In the genomic region with DNA sequence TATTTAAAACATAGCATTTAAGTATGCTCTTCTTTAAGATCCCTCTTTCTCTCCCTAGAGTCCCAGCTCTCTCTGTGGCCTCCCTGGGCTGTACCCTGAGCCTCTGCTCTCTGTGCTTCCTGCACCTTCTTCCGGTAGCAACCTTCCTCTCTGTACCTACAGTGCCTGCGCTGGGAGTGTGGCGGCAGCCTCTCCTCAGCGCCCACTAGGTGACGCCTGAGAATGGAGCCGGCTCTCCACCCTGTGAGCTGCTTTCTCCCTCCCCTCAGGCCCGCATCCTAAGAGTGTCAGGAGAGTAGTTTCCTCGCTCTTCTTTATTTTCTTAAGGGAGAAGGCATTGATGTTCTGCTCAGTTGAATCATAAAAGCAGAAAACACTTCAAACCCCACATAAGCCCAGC, we compare ENCODE assay signal across 9 mouse cellular contexts. TPM values are rescaled to one million over a fixed set of nuclear protein-coding genes. Genes with fewer than 3 reads are reported as not detected.
DNase-seq lines count a peak whose midpoint lies in the region; ATAC-seq and TF ChIP-seq lines count a peak whose summit lies in the region.
"Had no signal": no experiment of that assay in that cellular context is flagged by ENCODE, and none has a peak within 500 bp of the region (broad histone marks: within the 10 kb centered on the region; RNA-seq: fewer than 3 reads in every experiment).

No protein-coding gene starts in this region.

- in situ Hi-C loops in Patski (cut with MboI; ENCODE audit: low pct_unique_long_range_greater_than_20kb), result loop anchor here (25.0 kb wide), 1 partner anchor 474 kb away; no protein-coding TSS in a partner anchor

- POLR2A ChIA-PET in Patski (lab: Charles Lee), result no interaction called here

- peak; percentile 51 for TF ChIP-seq CTCF in heart, adult 2 months (IDR thresholded peaks at IDR 0.05)
- peak; percentile 44 for TF ChIP-seq CTCF in Patski (IDR thresholded peaks at IDR 0.05)
- TF ChIP-seq CTCF in embryonic fibroblast, embryonic 13.5 days (IDR thresholded peaks at IDR 0.05; ENCODE audit: borderline replicate concordance, insufficient read depth, low read length), result peak; percentile 19; the same call in 1 of the 2 replicates
- peak; percentile 25; the same call in 1 of the 2 replicates for TF ChIP-seq CTCF in small intestine, adult 2 months (IDR thresholded peaks at IDR 0.05; ENCODE audit: extremely low read depth, insufficient read length, insufficient replicate concordance, low read depth, low read length)

- H3K4me2 ChIP-seq in kidney, embryonic 14.5 days (replicated peaks; ENCODE audit: low read depth, low read length), result no peak overlapping the region
- H3K4me2 ChIP-seq in limb, embryonic 12.5 days, result no peak overlapping the region

- intact Hi-C loops in heart, adult 2 months (cut with DNase I), result loop anchor here (5.0 kb wide), 1 partner anchor 324 kb away; no protein-coding TSS in a partner anchor

- no peak for DNase-seq in heart, adult 2 months
- DNase-seq in heart, adult 11 months, result no peak
- no peak for DNase-seq in Patski (ENCODE audit: low read depth, low spot score)
- no peak for DNase-seq in heart, embryonic 10.5 days (ENCODE audit: low spot score)

- no peak overlapping the region for H3K9ac ChIP-seq in heart, adult 2 months (ENCODE audit: low read depth, low read length)
- H3K9ac ChIP-seq in kidney, embryonic 14.5 days (ENCODE audit: low read depth, low read length), result no peak overlapping the region
- no peak overlapping the region for H3K9ac ChIP-seq in limb, embryonic 12.5 days (replicated peaks)

- WGBS in heart, adult 2 months, result 9% methylated on average over 8 of the region's 8 CpGs
- WGBS in kidney, embryonic 14.5 days, result 5% methylated on average over 8 of the region's 8 CpGs
- whole genome bisulfite sequencing in limb, embryonic 12.5 days, result 6% methylated on average over 8 of the region's 8 CpGs
- WGBS in small intestine, adult 2 months, result 6% methylated on average over 8 of the region's 8 CpGs
- 6% methylated on average over 8 of the region's 8 CpGs for WGBS in heart, embryonic 10.5 days

- H3K36me3 ChIP-seq in heart, adult 2 months (ENCODE audit: control insufficient read depth, insufficient read depth, low read length), result no peaks in the 10 kb centered on the region
- no peaks in the 10 kb centered on the region for H3K36me3 ChIP-seq in kidney, embryonic 14.5 days (ENCODE audit: control insufficient read depth, insufficient read depth, low read length)
- H3K36me3 ChIP-seq in limb, embryonic 12.5 days, result no peaks in the 10 kb centered on the region
- no peaks in the 10 kb centered on the region for H3K36me3 ChIP-seq in small intestine, adult 2 months (ENCODE audit: control insufficient read depth, insufficient read depth, low read length)
- H3K36me3 ChIP-seq in heart, embryonic 10.5 days, result no peaks in the 10 kb centered on the region

- no peak overlapping the region for H3K4me3 ChIP-seq in heart, adult 2 months
- no peak overlapping the region for H3K4me3 ChIP-seq in embryonic fibroblast, embryonic 13.5 days (ENCODE audit: insufficient read depth, low read length)
- no peak overlapping the region for H3K4me3 ChIP-seq in kidney, embryonic 14.5 days (ENCODE audit: low read length)
- no peak overlapping the region for H3K4me3 ChIP-seq in limb, embryonic 12.5 days (replicated peaks)
- no peak overlapping the region for H3K4me3 ChIP-seq in small intestine, adult 2 months (ENCODE audit: low read depth, low read length)
- H3K4me3 ChIP-seq in heart, embryonic 10.5 days, result no peak overlapping the region

- TF ChIP-seq EP300 in heart, adult 2 months (IDR thresholded peaks at IDR 0.05; ENCODE audit: insufficient read depth, low read depth, low read length), result no peak

- no peak for TF ChIP-seq POLR2A in heart, adult 2 months (IDR thresholded peaks at IDR 0.05; ENCODE audit: insufficient read depth, low read depth, low read length)
- no peak for TF ChIP-seq POLR2A in embryonic fibroblast, embryonic 13.5 days (IDR thresholded peaks at IDR 0.05; ENCODE audit: low read depth, low read length)
- TF ChIP-seq POLR2A in small intestine, adult 2 months (IDR thresholded peaks at IDR 0.05; ENCODE audit: low read depth, low read length), result no peak

- CTCF ChIA-PET in Patski (lab: Charles Lee), result no interaction called here

- no peaks in the 10 kb centered on the region for H3K4me1 ChIP-seq in heart, adult 2 months (ENCODE audit: control insufficient read depth, insufficient read depth, low read length)
- H3K4me1 ChIP-seq in embryonic fibroblast, embryonic 13.5 days (ENCODE audit: control insufficient read depth, insufficient read depth, low read length), result no peaks in the 10 kb centered on the region
- H3K4me1 ChIP-seq in kidney, embryonic 14.5 days (ENCODE audit: control insufficient read depth, insufficient read depth, low read length), result no peaks in the 10 kb centered on the region
- 0 out of 2 replicates have a peak, but pooled peaks cover 6% of the 10 kb centered on the region for H3K4me1 ChIP-seq in limb, embryonic 12.5 days (replicated peaks)
- H3K4me1 ChIP-seq in small intestine, adult 2 months (ENCODE audit: control insufficient read depth, insufficient read depth, insufficient read length, low read length), result no peaks in the 10 kb centered on the region
- no peaks in the 10 kb centered on the region for H3K4me1 ChIP-seq in heart, embryonic 10.5 days

- H3K27me3 ChIP-seq in heart, adult 2 months (ENCODE audit: control insufficient read depth, insufficient read depth, low read length), result no peaks in the 10 kb centered on the region
- H3K27me3 ChIP-seq in Patski, result peaks cover 37% of the 10 kb centered on the region
- H3K27me3 ChIP-seq in kidney, embryonic 14.5 days (ENCODE audit: control insufficient read depth, insufficient read depth, low read length), result no peaks in the 10 kb centered on the region
- H3K27me3 ChIP-seq in limb, embryonic 12.5 days, result peaks cover 14% of the 10 kb centered on the region; the same call in 1 of the 2 replicates
- H3K27me3 ChIP-seq in small intestine, adult 2 months (ENCODE audit: control insufficient read depth, insufficient read depth, low read length), result no peaks in the 10 kb centered on the region
- no peaks in the 10 kb centered on the region for H3K27me3 ChIP-seq in heart, embryonic 10.5 days (ENCODE audit: insufficient read depth, poor library complexity, severe bottlenecking)

- no peak overlapping the region for H3K27ac ChIP-seq in heart, adult 2 months
- H3K27ac ChIP-seq in embryonic fibroblast, embryonic 13.5 days (ENCODE audit: insufficient read depth, low read length), result no peak overlapping the region
- no peak overlapping the region for H3K27ac ChIP-seq in kidney, embryonic 14.5 days (ENCODE audit: low read depth, low read length)
- no peak overlapping the region for H3K27ac ChIP-seq in limb, embryonic 12.5 days
- H3K27ac ChIP-seq in small intestine, adult 2 months (ENCODE audit: insufficient read depth, low read depth, low read length), result no peak overlapping the region
- no peak overlapping the region for H3K27ac ChIP-seq in heart, embryonic 10.5 days

- H3K79me2 ChIP-seq in heart, adult 2 months (replicated peaks; ENCODE audit: control insufficient read depth, insufficient read depth, low read length), result no peaks in the 10 kb centered on the region

- ATAC-seq in Patski, result no peak
- ATAC-seq in kidney, embryonic 14.5 days (ENCODE audit: low FRiP score, low TSS enrichment), result peak; percentile 81; the same call in 1 of the 2 replicates
- 0 out of 2 replicates have a peak, but pooled peaks have one; percentile 66 for ATAC-seq in limb, embryonic 12.5 days (ENCODE audit: insufficient number of reproducible peaks, insufficient read depth, low FRiP score, low TSS enrichment, low read depth)

- no peaks in the 10 kb centered on the region for H3K9me3 ChIP-seq in kidney, embryonic 14.5 days (ENCODE audit: control insufficient read depth, low read length)
- no peaks in the 10 kb centered on the region for H3K9me3 ChIP-seq in limb, embryonic 12.5 days
- H3K9me3 ChIP-seq in heart, embryonic 10.5 days, result no peaks in the 10 kb centered on the region

RNA-seq across cellular contexts. Expression of a gene that starts 41.2 kb away (rescaled TPM):
- total RNA-seq in heart, adult 2 months (2021), result under 1 TPM; 0.09 to 0.23 TPM
- 0.12 and 0.37 TPM in 2 replicates for polyA plus RNA-seq in heart, adult 2 months (2012; rRNA removed)
- not detected for polyA plus RNA-seq in Patski (2021)
- 1.1 and 3.1 TPM in 2 replicates for polyA plus RNA-seq in embryonic fibroblast, embryonic 13.5 days (2011; ENCODE audit: insufficient read length, low read depth, missing spikeins)
- polyA plus RNA-seq in kidney, embryonic 14.5 days (2014; fragmentation: Nextera tagmentation; extraction: Ambion mirVana), result 0.66 and 1.2 TPM in 2 replicates
- 14.2 and 20.7 TPM in 2 replicates for polyA plus RNA-seq in limb, embryonic 12.5 days (2016; fragmentation: Nextera tagmentation; extraction: Ambion mirVana)
- 0.22 and 0.25 TPM in 2 replicates for polyA plus RNA-seq in small intestine, adult 2 months (2012; rRNA removed)
- 0.44 and 1.7 TPM in 2 replicates for polyA plus RNA-seq in heart, embryonic 10.5 days (2016; fragmentation: Nextera tagmentation; extraction: Ambion mirVana)
- total RNA-seq: hematopoietic stem cell, adult 5-6 weeks had no signal
